In genomic region chr6:28423313-28423712, GRCm38 (mm10) we compare ENCODE assay signal across 7 mouse cellular contexts. TPM values are rescaled to one million over a fixed set of nuclear protein-coding genes. Genes with fewer than 3 reads are reported as not detected.
DNase-seq lines count a peak whose midpoint lies in the region; ATAC-seq and TF ChIP-seq lines count a peak whose summit lies in the region.

Arf5 (plus strand) TSS chr6:28423560.

- H3K9ac ChIP-seq in embryonic facial prominence, embryonic 12.5 days = peak within 1 kb of the TSS; percentile 97
- H3K9ac ChIP-seq in limb, embryonic 12.5 days (replicated peaks) = peak within 1 kb of the TSS; percentile 91
- H3K9ac ChIP-seq in midbrain, embryonic 15.5 days = peak within 1 kb of the TSS; percentile 99

- no peak for TF ChIP-seq CTCF in kidney, adult 2 months (conservative IDR thresholded peaks at IDR 0.05; ENCODE audit: insufficient read depth, insufficient read length, low read depth, low read length)
- TF ChIP-seq CTCF in spleen, adult 2 months (IDR thresholded peaks at IDR 0.05; ENCODE audit: extremely low read depth, insufficient read depth, insufficient read length, insufficient replicate concordance) = no peak

- ATAC-seq in embryonic facial prominence, embryonic 12.5 days (ENCODE audit: insufficient number of reproducible peaks, insufficient read depth, low FRiP score, low TSS enrichment) = peak; percentile 50; the same call in 1 of the 2 replicates
- ATAC-seq in limb, embryonic 12.5 days (ENCODE audit: insufficient number of reproducible peaks, insufficient read depth, low FRiP score, low TSS enrichment, low read depth) = peak; percentile 60
- ATAC-seq in midbrain, embryonic 15.5 days (replicated peaks) = peak; percentile 78

- TF ChIP-seq POLR2A in kidney, adult 2 months (IDR thresholded peaks at IDR 0.05; ENCODE audit: low read depth, low read length) = no peak
- peak; percentile 56; the same call in 1 of the 2 replicates for TF ChIP-seq POLR2A in spleen, adult 2 months (IDR thresholded peaks at IDR 0.05; ENCODE audit: low read depth, low read length)

- H3K4me2 ChIP-seq in embryonic facial prominence, embryonic 12.5 days (replicated peaks) = peak within 1 kb of the TSS; percentile 64
- H3K4me2 ChIP-seq in limb, embryonic 12.5 days = peak within 1 kb of the TSS; percentile 95
- H3K4me2 ChIP-seq in midbrain, embryonic 15.5 days = peak within 1 kb of the TSS; percentile 91

- no peaks in the 10 kb centered on the region for H3K9me3 ChIP-seq in embryonic facial prominence, embryonic 12.5 days
- no peaks in the 10 kb centered on the region for H3K9me3 ChIP-seq in limb, embryonic 12.5 days
- no peaks in the 10 kb centered on the region for H3K9me3 ChIP-seq in midbrain, embryonic 15.5 days

- H3K27ac ChIP-seq in embryonic facial prominence, embryonic 12.5 days = peak within 1 kb of the TSS; percentile 79
- H3K27ac ChIP-seq in kidney, adult 2 months (ENCODE audit: insufficient read depth, low read depth, low read length) = peak within 1 kb of the TSS; percentile 27
- H3K27ac ChIP-seq in limb, embryonic 12.5 days = peak within 1 kb of the TSS; percentile 85
- peak within 1 kb of the TSS; percentile 83 for H3K27ac ChIP-seq in midbrain, embryonic 15.5 days
- H3K27ac ChIP-seq in spleen, adult 2 months (ENCODE audit: insufficient read depth, low read length) = peak within 1 kb of the TSS; percentile 51; the same call in 1 of the 2 replicates

- H3K27me3 ChIP-seq in embryonic facial prominence, embryonic 12.5 days = no peaks in the 10 kb centered on the region
- no peaks in the 10 kb centered on the region for H3K27me3 ChIP-seq in kidney, adult 2 months (replicated peaks; ENCODE audit: control insufficient read depth, insufficient read depth, low read length)
- no peaks in the 10 kb centered on the region for H3K27me3 ChIP-seq in limb, embryonic 12.5 days
- no peaks in the 10 kb centered on the region for H3K27me3 ChIP-seq in midbrain, embryonic 15.5 days (replicated peaks)
- H3K27me3 ChIP-seq in spleen, adult 2 months (ENCODE audit: control insufficient read depth, insufficient read depth, low read length) = no peaks in the 10 kb centered on the region

- under 1% methylated on average over 30 of the region's 42 CpGs for WGBS in embryonic facial prominence, embryonic 12.5 days
- WGBS in kidney, adult 2 months = 2% methylated on average over 37 of the region's 42 CpGs
- 2% methylated on average over 33 of the region's 42 CpGs for WGBS in limb, embryonic 12.5 days
- WGBS in midbrain, embryonic 15.5 days = under 1% methylated on average over 39 of the region's 42 CpGs
- 2% methylated on average over 28 of the region's 42 CpGs for WGBS in spleen, adult 2 months

- peaks cover 30% of the 10 kb centered on the region for H3K4me1 ChIP-seq in embryonic facial prominence, embryonic 12.5 days
- H3K4me1 ChIP-seq in kidney, adult 2 months (ENCODE audit: control insufficient read depth, insufficient read depth, low read length) = peaks cover 11% of the 10 kb centered on the region; the same call in 1 of the 2 replicates
- peaks cover 34% of the 10 kb centered on the region for H3K4me1 ChIP-seq in limb, embryonic 12.5 days (replicated peaks)
- peaks cover 48% of the 10 kb centered on the region for H3K4me1 ChIP-seq in midbrain, embryonic 15.5 days
- peaks cover 12% of the 10 kb centered on the region; the same call in 1 of the 2 replicates for H3K4me1 ChIP-seq in spleen, adult 2 months (ENCODE audit: control insufficient read depth, insufficient read depth, insufficient read length)

- peak within 1 kb of the TSS; percentile 90 for H3K4me3 ChIP-seq in embryonic facial prominence, embryonic 12.5 days
- peak within 1 kb of the TSS; percentile 87 for H3K4me3 ChIP-seq in kidney, adult 2 months (ENCODE audit: insufficient read depth, low read depth, low read length)
- H3K4me3 ChIP-seq in limb, embryonic 12.5 days (replicated peaks) = peak within 1 kb of the TSS; percentile 86
- H3K4me3 ChIP-seq in midbrain, embryonic 15.5 days = peak within 1 kb of the TSS; percentile 97
- peak within 1 kb of the TSS; percentile 86 for H3K4me3 ChIP-seq in spleen, adult 2 months (ENCODE audit: extremely low read depth, insufficient read depth, insufficient read length)

- DNase-seq in adrenal gland, postnatal 25 days = peak; percentile 99
- peak; percentile 96 to 98 for DNase-seq in heart, adult 18-20 months
- peak; percentile 97 for DNase-seq in kidney, adult 2 months
- DNase-seq in spleen, adult 2 months (ENCODE audit: low read depth in 1 of 2, low spot score in 2 of 2) = peak; percentile 66 to 94

- peaks cover 26% of the 10 kb centered on the region for H3K36me3 ChIP-seq in embryonic facial prominence, embryonic 12.5 days
- H3K36me3 ChIP-seq in kidney, adult 2 months (ENCODE audit: control insufficient read depth, insufficient read depth, low read length) = no peaks in the 10 kb centered on the region
- peaks cover 36% of the 10 kb centered on the region for H3K36me3 ChIP-seq in limb, embryonic 12.5 days
- peaks cover 4% of the 10 kb centered on the region; the same call in 1 of the 2 replicates for H3K36me3 ChIP-seq in midbrain, embryonic 15.5 days (replicated peaks)
- H3K36me3 ChIP-seq in spleen, adult 2 months (ENCODE audit: control insufficient read depth, insufficient read depth, low read length) = peaks cover 22% of the 10 kb centered on the region

RNA-seq across cellular contexts. Expression of gene Arf5, which starts in this region (rescaled TPM):
- 156 and 169 TPM in 2 replicates for total RNA-seq in adrenal gland, postnatal 25 days (2021)
- 359 and 364 TPM in 2 replicates for polyA plus RNA-seq in embryonic facial prominence, embryonic 12.5 days (2016; fragmentation: Nextera tagmentation; extraction: Ambion mirVana)
- total RNA-seq in heart, adult 18-20 months (2021) = 100 to 1,000 TPM; 143 to 170 TPM
- polyA plus RNA-seq in kidney, adult 2 months (2012; rRNA removed) = 303 and 332 TPM in 2 replicates
- polyA plus RNA-seq in limb, embryonic 12.5 days (2016; fragmentation: Nextera tagmentation; extraction: Ambion mirVana) = 335 and 342 TPM in 2 replicates
- polyA plus RNA-seq in midbrain, embryonic 15.5 days (2015; fragmentation: Nextera tagmentation; extraction: Ambion mirVana) = 414 and 435 TPM in 2 replicates
- polyA plus RNA-seq in spleen, adult 2 months (2012; rRNA removed) = 284 and 447 TPM in 2 replicates

Comparison
In these comparisons a context has a peak if more than half of its experiments do, and no peak if none do; other contexts are left out.
1. Peak in every context shown above with its lines: DNase-seq, ATAC-seq, H3K4me3 ChIP-seq and H3K27ac ChIP-seq.
2. H3K27ac ChIP-seq: peak in every context shown above with its lines; median percentile 85 in limb, embryonic 12.5 days; 83 in midbrain, embryonic 15.5 days; 79 in embryonic facial prominence, embryonic 12.5 days; 51 in spleen, adult 2 months; 27 in kidney, adult 2 months.